Mouse (Mus musculus): ENCODE measurements at regions not wholly inside any gene's neighbourhood (a gene's known extent, or its start where the extent isn't known, plus 50 kb on each side); places are given as distances from the start of the nearest gene placed in this dataset.

- no peak for DNase-seq (ENCODE audit: low spot score in 2 of 2)
These were observed 81.5 kb downstream of the Ackr3 start for GRCm38 (mm10) chr1:90285318-90285717.

DNA sequence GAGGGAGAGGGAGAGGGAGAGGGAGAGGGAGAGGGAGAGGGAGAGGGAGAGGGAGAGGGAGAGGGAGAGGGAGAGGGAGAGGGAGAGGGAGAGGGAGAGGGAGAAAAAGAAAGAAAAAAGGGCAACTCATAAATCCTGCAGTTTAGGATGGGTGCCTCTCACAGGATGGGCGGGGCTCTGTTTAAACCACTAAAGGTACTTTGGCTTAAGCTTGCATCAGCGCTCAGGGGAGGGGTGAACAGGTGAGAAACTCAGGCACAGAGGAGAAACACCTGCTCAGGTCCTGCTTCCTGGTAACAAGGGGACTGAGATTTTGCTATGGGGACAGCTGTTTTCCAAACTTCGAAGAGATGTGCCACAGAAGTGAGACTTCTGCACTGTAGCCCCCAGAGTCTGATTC, 83.5 kb downstream of the Ackr3 start:
- DNase-seq (ENCODE audit: low spot score in 2 of 2), result no peak
- intact Hi-C loops (cut with DNase I), result no loop called here

More at GRCm38 (mm10) chr1:90285318-90285717, 81.5 kb downstream of the Ackr3 start:
- intact Hi-C loops (cut with DNase I), result no loop called here

DNA sequence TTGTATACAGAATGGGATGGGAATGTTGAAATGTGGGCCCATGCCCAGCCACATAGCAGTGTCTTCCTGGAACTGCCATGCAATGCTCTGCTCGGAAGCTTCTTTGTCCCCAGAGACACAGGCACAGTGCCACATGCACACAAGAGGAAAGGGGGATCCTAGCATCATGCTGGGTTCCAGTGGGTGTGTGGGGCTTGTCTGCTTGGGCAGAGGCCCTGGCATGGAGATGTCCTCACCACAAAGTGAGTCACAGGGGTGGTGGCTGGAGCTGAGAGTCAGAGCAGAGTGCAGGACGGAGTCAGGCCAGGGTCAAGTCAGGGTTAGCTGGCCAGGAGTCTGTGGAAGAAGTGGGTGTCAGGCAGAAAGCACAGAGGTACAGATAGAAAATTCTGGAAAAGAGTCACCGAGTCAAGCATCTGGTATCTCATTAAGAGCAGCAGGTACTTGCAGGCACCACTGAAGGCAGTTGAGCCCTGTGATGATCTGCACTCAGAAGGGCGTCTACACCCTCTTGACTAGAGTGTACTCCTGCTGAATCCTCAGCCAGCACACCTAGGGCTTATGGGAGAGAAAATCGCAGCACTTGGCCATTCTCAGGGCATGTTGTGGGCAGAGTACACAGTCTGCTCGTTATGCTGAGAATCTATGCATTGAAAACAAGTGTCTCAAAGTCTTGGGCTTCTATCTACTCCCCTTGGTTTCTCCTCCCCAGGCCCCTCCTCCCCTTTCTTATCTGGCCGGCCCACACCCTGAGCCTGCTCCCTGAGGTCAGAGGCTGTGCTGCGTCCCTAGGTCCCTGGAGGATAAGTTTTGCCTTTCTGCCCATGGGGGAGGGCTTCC, 85.3 kb downstream of the Ackr3 start:
- intact Hi-C loops (cut with DNase I), result no loop called here

DNA sequence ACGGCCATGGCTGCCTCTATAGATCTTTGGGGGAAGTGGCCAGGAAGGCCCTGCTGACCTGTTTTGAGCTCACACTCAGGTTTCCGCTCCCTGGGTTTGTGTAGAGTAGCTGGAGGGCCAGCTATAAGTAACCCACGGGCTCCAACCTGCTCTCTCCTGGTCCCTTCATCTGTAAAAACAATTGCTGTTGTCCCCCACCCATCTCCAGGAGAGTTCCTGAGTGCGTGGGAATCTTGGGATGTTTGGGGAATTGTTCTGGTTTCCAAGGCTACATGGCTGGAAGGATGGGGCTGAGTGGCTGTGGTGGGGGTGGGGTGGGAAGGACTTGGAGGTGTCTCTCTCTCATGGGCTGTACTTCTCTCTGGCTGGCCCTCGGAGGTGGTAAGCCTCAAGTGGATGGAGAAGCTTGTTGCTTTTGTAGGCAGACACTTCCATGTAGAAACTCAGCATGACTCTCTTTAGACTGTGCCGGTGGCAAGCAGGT, 86.0 kb downstream of the Ackr3 start:
- peak in 1 of 2 experiments; percentile 50 for DNase-seq (ENCODE audit: low spot score in 2 of 2)
- intact Hi-C loops (cut with DNase I), result no loop called here

More for the DNA sequence above, 85.3 kb downstream of the Ackr3 start:
- DNase-seq (ENCODE audit: low spot score in 2 of 2), result no peak

DNA sequence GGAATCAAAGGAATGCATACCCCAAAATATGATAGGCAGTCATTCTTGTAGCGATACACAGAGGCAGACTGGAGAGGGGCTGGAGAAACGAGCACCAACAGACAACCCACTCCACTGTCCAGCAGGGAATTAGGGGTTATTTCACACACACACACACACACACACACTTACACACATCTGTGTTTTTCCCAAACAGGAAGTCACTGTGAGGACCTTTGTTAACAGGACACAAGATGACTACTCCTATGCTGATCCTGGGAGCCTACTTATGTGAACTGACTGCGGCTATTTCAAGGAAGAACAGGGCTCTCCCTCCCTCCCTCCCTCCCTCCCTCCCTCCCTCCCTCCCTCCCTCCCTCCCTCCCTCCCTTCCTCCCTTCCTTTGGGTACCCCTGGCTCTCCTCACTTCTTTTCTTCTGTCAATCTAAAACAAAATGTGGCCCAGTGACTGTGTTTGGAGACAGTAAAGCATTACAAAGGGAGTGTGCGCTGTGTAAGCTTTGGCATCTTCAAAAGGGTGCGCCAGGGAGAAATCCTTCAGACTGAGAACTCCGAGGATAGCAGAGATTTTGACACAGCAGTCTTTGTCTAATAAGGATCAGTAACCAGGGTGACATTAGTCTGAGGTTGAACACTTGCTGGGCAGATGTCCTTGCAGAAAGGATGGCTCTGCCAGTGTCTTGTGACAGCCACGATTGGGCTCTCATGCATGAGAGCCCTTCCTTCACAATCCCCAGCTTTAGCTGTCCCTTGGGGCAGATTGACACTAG, 86.8 kb downstream of the Ackr3 start:
- DNase-seq (ENCODE audit: low spot score in 2 of 2), result no peak
- intact Hi-C loops (cut with DNase I), result no loop called here

- no peak for DNase-seq (ENCODE audit: low spot score in 2 of 2)
- intact Hi-C loops (cut with DNase I), result no loop called here
These were observed 87.5 kb downstream of the Ackr3 start for GRCm38 (mm10) chr1:90291256-90291655.

GRCm38 (mm10) chr1:90297751-90298150, 94.0 kb downstream of the Ackr3 start:
- DNase-seq (ENCODE audit: low spot score in 2 of 2), result no peak
- intact Hi-C loops (cut with DNase I), result no loop called here

GRCm38 (mm10) chr1:90300229-90300628, 96.4 kb downstream of the Ackr3 start:
- intact Hi-C loops (cut with DNase I), result no loop called here
- no peak for DNase-seq (ENCODE audit: low spot score in 2 of 2)

DNA sequence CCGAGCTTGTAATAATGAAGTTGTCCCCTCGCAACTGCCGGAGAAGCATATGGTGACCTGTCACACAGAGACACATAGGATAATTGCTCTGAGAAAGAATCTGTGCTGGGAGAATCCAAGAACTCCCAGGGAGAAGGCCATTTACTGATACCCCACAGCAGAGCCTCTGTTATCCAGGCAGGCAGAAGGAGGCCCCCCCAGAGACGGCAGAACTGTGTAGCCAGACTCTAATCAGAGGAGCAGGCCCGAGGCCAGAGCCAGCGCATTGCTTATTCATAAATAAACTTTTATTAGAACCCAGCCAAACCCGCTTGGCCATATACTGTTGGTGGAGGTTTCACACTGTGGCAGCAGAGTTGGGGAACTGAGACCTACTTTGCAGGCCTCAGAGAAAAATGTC, 100.6 kb downstream of the Ackr3 start:
- no peak for DNase-seq (ENCODE audit: low spot score in 2 of 2)
- intact Hi-C loops (cut with DNase I), result no loop called here

- intact Hi-C loops (cut with DNase I), result no loop called here
These were observed 107.2 kb downstream of the Ackr3 start for GRCm38 (mm10) chr1:90311016-90311415.

DNA sequence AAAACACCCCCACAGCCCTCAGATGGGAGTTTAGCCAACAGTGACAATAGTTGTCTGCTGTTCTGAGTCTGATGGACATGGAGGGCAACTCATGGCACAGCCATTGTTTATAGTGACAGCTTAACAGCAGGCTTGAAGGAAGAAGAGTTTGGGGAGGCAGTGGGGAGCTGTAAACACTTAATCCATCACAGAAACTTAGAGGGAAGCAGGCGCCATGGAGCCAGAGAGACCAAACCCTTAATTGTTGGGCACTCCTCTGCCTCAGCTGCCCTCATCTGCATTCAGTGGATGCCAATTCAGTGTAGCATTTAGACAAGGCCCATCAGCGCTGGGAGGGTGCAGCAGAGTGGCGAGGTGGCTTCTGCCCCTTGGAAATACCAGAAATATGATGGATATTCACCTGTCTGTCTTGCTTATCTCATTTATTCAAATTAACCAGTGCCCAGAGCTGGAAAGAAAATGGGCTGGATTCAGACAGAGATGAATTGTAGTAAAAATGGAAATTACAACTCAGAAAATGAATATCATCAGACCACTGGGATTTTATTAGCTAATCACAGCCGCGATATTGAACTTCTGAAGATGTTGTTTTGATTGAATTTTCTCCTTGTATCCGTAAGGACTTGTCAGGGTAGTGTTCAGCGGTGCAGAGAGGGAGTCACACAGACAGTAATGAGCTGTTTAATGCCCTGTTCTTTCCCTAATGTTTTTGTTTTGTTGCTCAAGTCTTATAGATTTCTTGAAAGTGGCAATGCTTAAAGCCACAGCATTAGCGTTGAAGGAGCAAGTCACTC, 108.1 kb downstream of the Ackr3 start:
- intact Hi-C loops (cut with DNase I), result no loop called here
- DNase-seq (ENCODE audit: low spot score in 2 of 2), result no peak

More at GRCm38 (mm10) chr1:90311016-90311415, 107.2 kb downstream of the Ackr3 start:
- no peak for DNase-seq (ENCODE audit: low spot score in 2 of 2)

- DNase-seq (ENCODE audit: low spot score in 2 of 2), result no peak
- intact Hi-C loops (cut with DNase I), result no loop called here
These were observed 110.1 kb downstream of the Ackr3 start for GRCm38 (mm10) chr1:90313750-90314359.

GRCm38 (mm10) chr1:90317902-90318301, 114.1 kb downstream of the Ackr3 start:
- no peak for DNase-seq (ENCODE audit: low spot score in 2 of 2)
- intact Hi-C loops (cut with DNase I), result no loop called here

DNA sequence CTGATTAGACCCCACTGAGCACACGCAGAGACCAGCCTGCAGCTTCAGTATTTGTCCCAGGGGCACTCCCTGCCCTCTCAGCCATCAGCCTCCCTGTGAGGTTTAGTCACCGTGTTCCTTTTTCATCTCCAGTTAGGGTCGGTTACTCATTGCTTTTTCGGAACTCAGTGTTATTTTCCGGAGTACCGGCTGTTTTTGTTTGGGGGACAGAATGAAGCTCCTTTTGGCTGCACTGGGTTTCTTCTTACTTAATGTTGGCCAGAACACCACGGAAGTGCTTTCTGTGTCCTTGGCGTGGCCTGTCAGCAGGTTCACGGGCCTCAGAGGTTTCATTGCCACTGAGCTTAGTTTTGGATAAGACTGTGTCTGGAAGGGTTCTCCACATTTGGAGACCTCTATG, 114.7 kb downstream of the Ackr3 start:
- intact Hi-C loops (cut with DNase I), result no loop called here
- no peak for DNase-seq (ENCODE audit: low spot score in 2 of 2)

- DNase-seq (ENCODE audit: low spot score in 2 of 2), result no peak
- intact Hi-C loops (cut with DNase I), result no loop called here
These were observed 116.7 kb downstream of the Ackr3 start for GRCm38 (mm10) chr1:90320518-90320917.

GRCm38 (mm10) chr1:90321501-90321900, 117.7 kb downstream of the Ackr3 start:
- intact Hi-C loops (cut with DNase I), result no loop called here
- peak in 1 of 2 experiments; percentile 35 for DNase-seq (ENCODE audit: low spot score in 2 of 2)

GRCm38 (mm10) chr1:90327237-90327636, 123.5 kb downstream of the Ackr3 start:
- intact Hi-C loops (cut with DNase I), result no loop called here
- DNase-seq (ENCODE audit: low spot score in 2 of 2), result no peak

- DNase-seq (ENCODE audit: low spot score in 2 of 2), result no peak
- intact Hi-C loops (cut with DNase I), result no loop called here
These were observed 128.8 kb downstream of the Ackr3 start for GRCm38 (mm10) chr1:90332531-90332930.

- no peak for DNase-seq (ENCODE audit: low spot score in 2 of 2)
- intact Hi-C loops (cut with DNase I), result no loop called here
These were observed 130.1 kb downstream of the Ackr3 start for GRCm38 (mm10) chr1:90333676-90334430.
